Mouse (Mus musculus): Measurements from ENCODE around the gene Ptger1. TPM values are rescaled to one million over a fixed set of nuclear protein-coding genes. Genes with fewer than 3 reads are reported as not detected.

The Ptger1 gene
- polyA plus RNA-seq, 1 experiment: 0.58 TPM

DNA sequence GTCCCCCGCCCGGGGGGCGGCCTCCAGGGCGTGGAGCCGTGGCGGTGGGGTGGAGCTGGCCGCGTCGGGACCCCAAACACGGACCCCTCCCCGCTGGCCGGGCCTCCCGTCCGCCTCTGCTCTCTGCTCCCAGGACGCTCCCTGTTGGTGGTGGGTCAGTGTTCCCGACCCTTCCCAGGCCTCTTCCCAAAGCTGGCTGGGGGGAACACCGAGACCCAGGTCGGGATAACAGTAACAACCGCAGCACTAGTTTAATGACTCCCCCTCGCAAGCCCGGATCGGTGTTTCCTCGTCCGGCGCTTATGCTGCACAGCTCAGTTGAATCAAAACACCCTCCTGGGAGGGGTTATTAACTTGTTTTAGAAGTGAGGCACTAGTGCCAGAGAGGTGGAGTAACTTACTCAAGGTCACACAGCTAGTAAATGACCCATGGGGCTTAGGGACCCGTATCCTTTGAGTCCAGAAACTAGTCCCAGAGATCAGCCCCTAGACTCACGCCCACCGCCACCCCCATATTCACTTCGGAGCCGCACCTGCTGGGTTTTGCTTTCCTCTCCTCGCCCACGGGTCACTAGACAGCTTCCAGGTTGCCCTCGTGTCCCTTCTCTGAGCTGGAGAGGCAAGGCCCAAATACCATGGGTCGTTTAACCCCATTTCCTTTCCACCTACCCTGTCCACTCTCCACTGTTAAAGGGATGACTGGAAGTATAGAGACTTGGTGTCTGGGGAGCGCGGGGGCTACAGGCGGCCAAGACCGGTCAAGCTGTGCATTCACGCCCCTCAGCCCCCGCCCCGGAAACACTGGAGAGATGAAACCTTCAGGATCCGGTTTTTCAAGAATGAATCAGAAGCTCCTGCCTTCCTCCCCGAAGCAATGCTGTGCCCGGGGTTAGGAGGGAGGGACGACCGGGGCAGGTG lies 13.5 kb upstream of the Ptger1 start:
- Histone ChIP-seq H3K27ac (ENCODE audit: insufficient read depth, low read length) (peak overlapping the region; percentile 85), H3K27me3 (ENCODE audit: control insufficient read depth, insufficient read depth, low read length, poor library complexity, severe bottlenecking) (no peaks in the 10 kb centered on the region), H3K36me3 (ENCODE audit: control insufficient read depth, insufficient read depth, low read length, poor library complexity, severe bottlenecking) (peaks cover 2% of the 10 kb centered on the region; the same call in 1 of the 2 replicates), H3K9me3 (replicated peaks; ENCODE audit: control insufficient read depth, insufficient read depth, low read length, poor library complexity, severe bottlenecking) (no peaks in the 10 kb centered on the region), H3K4me1 (ENCODE audit: control insufficient read depth, insufficient read depth, low read length) (peaks cover 7% of the 10 kb centered on the region), H3K4me3 (ENCODE audit: low read depth, low read length) (peak overlapping the region; percentile 98), H3K9ac (ENCODE audit: low read depth, poor library complexity, severe bottlenecking) (peak overlapping the region; percentile 91)
- no peak for TF ChIP-seq CTCF (IDR thresholded peaks at IDR 0.05; ENCODE audit: low read depth, low read length)
- TF ChIP-seq POLR2A (IDR thresholded peaks at IDR 0.05; ENCODE audit: insufficient read depth, low read length): no peak
- TF ChIP-seq EP300 (IDR thresholded peaks at IDR 0.05; ENCODE audit: insufficient read depth, low read depth, low read length): no peak

- no peak for TF ChIP-seq CTCF (IDR thresholded peaks at IDR 0.05; ENCODE audit: low read depth, low read length)
- TF ChIP-seq EP300 (IDR thresholded peaks at IDR 0.05; ENCODE audit: insufficient read depth, low read depth, low read length): no peak
- TF ChIP-seq POLR2A (IDR thresholded peaks at IDR 0.05; ENCODE audit: insufficient read depth, low read length): no peak
- Histone ChIP-seq H3K9me3 (replicated peaks; ENCODE audit: control insufficient read depth, insufficient read depth, low read length, poor library complexity, severe bottlenecking) (no peaks in the 10 kb centered on the region), H3K4me3 (ENCODE audit: low read depth, low read length) (peak overlapping the region; percentile 98), H3K36me3 (ENCODE audit: control insufficient read depth, insufficient read depth, low read length, poor library complexity, severe bottlenecking) (peaks cover 2% of the 10 kb centered on the region; the same call in 1 of the 2 replicates), H3K9ac (ENCODE audit: low read depth, poor library complexity, severe bottlenecking) (peak overlapping the region; percentile 91), H3K27ac (ENCODE audit: insufficient read depth, low read length) (peak overlapping the region; percentile 85), H3K4me1 (ENCODE audit: control insufficient read depth, insufficient read depth, low read length) (peaks cover 7% of the 10 kb centered on the region), H3K27me3 (ENCODE audit: control insufficient read depth, insufficient read depth, low read length, poor library complexity, severe bottlenecking) (no peaks in the 10 kb centered on the region)
These were observed 12.8 kb upstream of the Ptger1 start for GRCm38 (mm10) chr8:83653662-83654017.

- H3K4me1 ChIP-seq (ENCODE audit: control insufficient read depth, insufficient read depth, low read length): peaks cover 7% of the 10 kb centered on the region
- peaks cover 2% of the 10 kb centered on the region; the same call in 1 of the 2 replicates for H3K36me3 ChIP-seq (ENCODE audit: control insufficient read depth, insufficient read depth, low read length, poor library complexity, severe bottlenecking)
- no peaks in the 10 kb centered on the region for H3K27me3 ChIP-seq (ENCODE audit: control insufficient read depth, insufficient read depth, low read length, poor library complexity, severe bottlenecking)
- TF ChIP-seq CTCF (IDR thresholded peaks at IDR 0.05; ENCODE audit: low read depth, low read length) (no peak), POLR2A (IDR thresholded peaks at IDR 0.05; ENCODE audit: insufficient read depth, low read length) (no peak), EP300 (IDR thresholded peaks at IDR 0.05; ENCODE audit: insufficient read depth, low read depth, low read length) (no peak)
- H3K9ac ChIP-seq (ENCODE audit: low read depth, poor library complexity, severe bottlenecking): no peak overlapping the region
- no peak overlapping the region for H3K4me3 ChIP-seq (ENCODE audit: low read depth, low read length)
- no peak overlapping the region for H3K27ac ChIP-seq (ENCODE audit: insufficient read depth, low read length)
- H3K9me3 ChIP-seq (replicated peaks; ENCODE audit: control insufficient read depth, insufficient read depth, low read length, poor library complexity, severe bottlenecking): no peaks in the 10 kb centered on the region
These were observed 11.8 kb upstream of the Ptger1 start for GRCm38 (mm10) chr8:83654725-83655124.

GRCm38 (mm10) chr8:83656043-83656442 lies 10.4 kb upstream of the Ptger1 start:
- H3K9ac ChIP-seq (ENCODE audit: low read depth, poor library complexity, severe bottlenecking): no peak overlapping the region
- TF ChIP-seq POLR2A (IDR thresholded peaks at IDR 0.05; ENCODE audit: insufficient read depth, low read length) (no peak), CTCF (IDR thresholded peaks at IDR 0.05; ENCODE audit: low read depth, low read length) (no peak), EP300 (IDR thresholded peaks at IDR 0.05; ENCODE audit: insufficient read depth, low read depth, low read length) (no peak)
- no peaks in the 10 kb centered on the region for H3K27me3 ChIP-seq (ENCODE audit: control insufficient read depth, insufficient read depth, low read length, poor library complexity, severe bottlenecking)
- H3K9me3 ChIP-seq (replicated peaks; ENCODE audit: control insufficient read depth, insufficient read depth, low read length, poor library complexity, severe bottlenecking): no peaks in the 10 kb centered on the region
- peaks cover 11% of the 10 kb centered on the region for H3K4me1 ChIP-seq (ENCODE audit: control insufficient read depth, insufficient read depth, low read length)
- H3K27ac ChIP-seq (ENCODE audit: insufficient read depth, low read length): no peak overlapping the region
- peaks cover 2% of the 10 kb centered on the region; the same call in 1 of the 2 replicates for H3K36me3 ChIP-seq (ENCODE audit: control insufficient read depth, insufficient read depth, low read length, poor library complexity, severe bottlenecking)
- H3K4me3 ChIP-seq (ENCODE audit: low read depth, low read length): no peak overlapping the region

GRCm38 (mm10) chr8:83656484-83657246 lies 9.8 kb upstream of the Ptger1 start:
- Histone ChIP-seq H3K36me3 (ENCODE audit: control insufficient read depth, insufficient read depth, low read length, poor library complexity, severe bottlenecking) (peaks cover 2% of the 10 kb centered on the region; the same call in 1 of the 2 replicates), H3K27ac (ENCODE audit: insufficient read depth, low read length) (peak overlapping the region; percentile 22), H3K27me3 (ENCODE audit: control insufficient read depth, insufficient read depth, low read length, poor library complexity, severe bottlenecking) (no peaks in the 10 kb centered on the region), H3K9me3 (replicated peaks; ENCODE audit: control insufficient read depth, insufficient read depth, low read length, poor library complexity, severe bottlenecking) (no peaks in the 10 kb centered on the region), H3K4me1 (ENCODE audit: control insufficient read depth, insufficient read depth, low read length) (peaks cover 12% of the 10 kb centered on the region), H3K9ac (ENCODE audit: low read depth, poor library complexity, severe bottlenecking) (no peak overlapping the region), H3K4me3 (ENCODE audit: low read depth, low read length) (no peak overlapping the region)
- TF ChIP-seq EP300 (IDR thresholded peaks at IDR 0.05; ENCODE audit: insufficient read depth, low read depth, low read length): no peak
- no peak for TF ChIP-seq POLR2A (IDR thresholded peaks at IDR 0.05; ENCODE audit: insufficient read depth, low read length)
- TF ChIP-seq CTCF (IDR thresholded peaks at IDR 0.05; ENCODE audit: low read depth, low read length): peak; percentile 72
